In the genomic region with DNA sequence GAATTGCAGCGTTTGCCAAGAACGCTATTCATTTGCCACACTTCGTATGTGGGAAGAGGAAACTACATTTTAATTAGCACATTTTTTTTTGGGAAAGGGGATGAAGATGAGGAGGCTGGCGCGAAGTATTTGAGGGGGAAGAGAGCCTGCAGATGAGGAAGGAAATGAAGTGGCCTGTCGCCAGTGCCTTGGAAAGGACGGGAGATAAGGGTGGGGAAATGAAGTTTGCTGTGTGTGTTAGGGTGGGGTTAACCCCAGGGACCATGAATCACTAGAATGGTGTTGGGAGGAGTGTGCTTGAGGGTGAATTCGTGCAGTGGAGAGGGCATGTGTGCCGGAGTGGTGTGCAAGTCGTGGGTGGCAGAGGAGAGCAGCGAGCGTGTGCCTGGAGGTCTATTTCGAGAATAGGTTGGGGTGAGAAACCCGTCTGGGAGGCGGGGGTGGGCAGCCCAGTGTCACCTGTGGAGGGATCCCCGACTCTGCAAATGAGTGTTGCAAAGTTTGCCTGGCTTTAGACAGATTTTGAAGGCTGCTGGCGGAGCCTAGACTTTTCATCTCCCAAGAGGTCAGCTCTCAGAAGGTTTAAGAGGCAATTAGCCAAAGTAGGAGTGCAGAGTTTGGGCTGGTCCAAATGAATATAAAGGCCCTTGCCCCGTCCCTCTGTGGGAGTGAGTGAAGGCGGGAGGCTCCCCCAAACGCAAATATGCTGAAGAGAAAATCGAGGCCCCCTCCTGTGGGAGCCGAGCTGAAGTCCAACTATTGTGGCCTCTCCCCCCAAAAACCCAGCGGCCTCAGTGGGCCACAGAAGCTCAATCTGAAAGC, we compare ENCODE assay signal across 8 mouse cellular contexts. TPM values are rescaled to one million over a fixed set of nuclear protein-coding genes. Genes with fewer than 3 reads are reported as not detected.
DNase-seq lines count a peak whose midpoint lies in the region; ATAC-seq and TF ChIP-seq lines count a peak whose summit lies in the region.

No protein-coding gene starts in this region.

- no peak for ATAC-seq in embryonic facial prominence, embryonic 15.5 days (ENCODE audit: insufficient number of reproducible peaks, low FRiP score, low TSS enrichment, low read depth)
- no peak for ATAC-seq in heart, embryonic 12.5 days (ENCODE audit: insufficient number of reproducible peaks, low FRiP score)
- 0 out of 2 replicates have a peak, but pooled peaks have one; percentile 26 for ATAC-seq in monocyte, adult 5-6 weeks (replicated peaks; ENCODE audit: insufficient number of reproducible peaks, low FRiP score, low TSS enrichment, poor library complexity, severe bottlenecking)
- ATAC-seq in stomach, embryonic 14.5 days (ENCODE audit: insufficient number of reproducible peaks, insufficient read depth, low FRiP score, low read depth): no peak; the same call in 1 of the 2 replicates

- TF ChIP-seq CTCF in liver, adult 2 months (IDR thresholded peaks at IDR 0.05; ENCODE audit: low read depth, low read length): no peak

- no peaks in the 10 kb centered on the region for H3K27me3 ChIP-seq in embryonic facial prominence, embryonic 15.5 days
- no peaks in the 10 kb centered on the region for H3K27me3 ChIP-seq in heart, embryonic 12.5 days (replicated peaks)
- H3K27me3 ChIP-seq in liver, adult 2 months (ENCODE audit: control insufficient read depth, insufficient read depth, low read length): peaks cover 5% of the 10 kb centered on the region; the same call in 1 of the 2 replicates
- no peaks in the 10 kb centered on the region for H3K27me3 ChIP-seq in stomach, embryonic 14.5 days (ENCODE audit: control insufficient read depth, insufficient read depth, low read length)

- peaks cover 4% of the 10 kb centered on the region; the same call in 1 of the 2 replicates for H3K79me2 ChIP-seq in liver, adult 2 months (ENCODE audit: control insufficient read depth, insufficient read depth, low read length)

- peak overlapping the region; percentile 76 for H3K4me2 ChIP-seq in embryonic facial prominence, embryonic 15.5 days (replicated peaks)
- H3K4me2 ChIP-seq in heart, embryonic 12.5 days: peak overlapping the region; percentile 82
- peak overlapping the region; percentile 76 for H3K4me2 ChIP-seq in stomach, embryonic 14.5 days (replicated peaks; ENCODE audit: low read depth, low read length)

- H3K9me3 ChIP-seq in embryonic facial prominence, embryonic 15.5 days (replicated peaks): no peaks in the 10 kb centered on the region
- H3K9me3 ChIP-seq in heart, embryonic 12.5 days (replicated peaks): no peaks in the 10 kb centered on the region
- no peaks in the 10 kb centered on the region for H3K9me3 ChIP-seq in stomach, embryonic 14.5 days (ENCODE audit: control insufficient read depth, low read depth, low read length)

- H3K36me3 ChIP-seq in embryonic facial prominence, embryonic 15.5 days: no peaks in the 10 kb centered on the region
- no peaks in the 10 kb centered on the region for H3K36me3 ChIP-seq in heart, embryonic 12.5 days
- H3K36me3 ChIP-seq in liver, adult 2 months (ENCODE audit: control insufficient read depth, insufficient read depth, low read length): no peaks in the 10 kb centered on the region
- H3K36me3 ChIP-seq in stomach, embryonic 14.5 days (ENCODE audit: control insufficient read depth, insufficient read depth, low read length): no peaks in the 10 kb centered on the region

- no peak for TF ChIP-seq POLR2A in liver, adult 2 months (IDR thresholded peaks at IDR 0.05; ENCODE audit: extremely low read depth, insufficient read depth, low read length)

- peak overlapping the region; percentile 94 for H3K27ac ChIP-seq in embryonic facial prominence, embryonic 15.5 days (replicated peaks)
- H3K27ac ChIP-seq in heart, embryonic 12.5 days (ENCODE audit: poor library complexity, severe bottlenecking): peak overlapping the region; percentile 97
- H3K27ac ChIP-seq in liver, adult 2 months (replicated peaks; ENCODE audit: insufficient read depth, low read depth, low read length): peak overlapping the region; percentile 79
- H3K27ac ChIP-seq in stomach, embryonic 14.5 days (ENCODE audit: low read length): peak overlapping the region; percentile 94

- WGBS in embryonic facial prominence, embryonic 15.5 days: 2% methylated on average over 23 of the region's 23 CpGs
- 1% methylated on average over 23 of the region's 23 CpGs for WGBS in heart, embryonic 12.5 days
- whole genome bisulfite sequencing in liver, adult 2 months: 3% methylated on average over 23 of the region's 23 CpGs
- WGBS in stomach, embryonic 14.5 days: 5% methylated on average over 23 of the region's 23 CpGs

- DNase-seq in urinary bladder, adult 18-20 months (ENCODE audit: low spot score in 2 of 2): peak; percentile 59 to 63
- DNase-seq in urinary bladder, postnatal 10 days (ENCODE audit: low spot score): no peak
- DNase-seq in kidney, postnatal 10 days: peak; percentile 66
- peak; percentile 59 for DNase-seq in liver, adult 2 months (ENCODE audit: extremely low read depth, low read depth, low spot score)

- peak overlapping the region; percentile 39 for H3K9ac ChIP-seq in embryonic facial prominence, embryonic 15.5 days
- peak overlapping the region; percentile 84 for H3K9ac ChIP-seq in heart, embryonic 12.5 days
- H3K9ac ChIP-seq in liver, adult 2 months (ENCODE audit: low read depth, low read length): peak overlapping the region; percentile 77
- peak overlapping the region; percentile 60 for H3K9ac ChIP-seq in stomach, embryonic 14.5 days (replicated peaks; ENCODE audit: low read depth, low read length)

- peak overlapping the region; percentile 96 for H3K4me3 ChIP-seq in embryonic facial prominence, embryonic 15.5 days (replicated peaks)
- H3K4me3 ChIP-seq in heart, embryonic 12.5 days: peak overlapping the region; percentile 96
- peak overlapping the region; percentile 71 for H3K4me3 ChIP-seq in liver, adult 2 months (ENCODE audit: insufficient read depth, low read depth, low read length)
- H3K4me3 ChIP-seq in stomach, embryonic 14.5 days (ENCODE audit: low read depth, low read length): peak overlapping the region; percentile 53

- peaks cover 44% of the 10 kb centered on the region for H3K4me1 ChIP-seq in embryonic facial prominence, embryonic 15.5 days
- H3K4me1 ChIP-seq in heart, embryonic 12.5 days (replicated peaks): peaks cover 11% of the 10 kb centered on the region
- H3K4me1 ChIP-seq in liver, adult 2 months (ENCODE audit: control insufficient read depth, insufficient read depth, low read length): 0 out of 2 replicates have a peak, but pooled peaks cover 2% of the 10 kb centered on the region
- peaks cover 27% of the 10 kb centered on the region for H3K4me1 ChIP-seq in stomach, embryonic 14.5 days (ENCODE audit: control insufficient read depth, insufficient read depth, low read length)

RNA-seq across cellular contexts. Expression of a gene that starts 1.2 kb away (rescaled TPM):
- polyA plus RNA-seq in embryonic facial prominence, embryonic 15.5 days (2015; fragmentation: Nextera tagmentation; extraction: Ambion mirVana): 73.1 and 79.4 TPM in 2 replicates
- 154 and 157 TPM in 2 replicates for polyA plus RNA-seq in heart, embryonic 12.5 days (2016; fragmentation: Nextera tagmentation; extraction: Ambion mirVana)
- 10.9 and 12.1 TPM in 2 replicates for total RNA-seq in liver, adult 2 months (2014; rRNA removed)
- polyA plus RNA-seq in liver, adult 2 months (2012; rRNA removed): 4.0 and 4.3 TPM in 2 replicates
- 301 to 321 TPM (median 307 TPM) in 3 replicates for total RNA-seq in monocyte, adult 5-6 weeks (2017)
- polyA plus RNA-seq in stomach, embryonic 14.5 days (2014; fragmentation: Nextera tagmentation; extraction: Ambion mirVana): 85.5 and 93.2 TPM in 2 replicates

Comparison
In these comparisons a context has a peak if more than half of its experiments do, and no peak if none do; other contexts are left out.
1. RNA of a gene that starts 1.2 kb away (polyA plus RNA-seq): 154 to 157 TPM in heart, embryonic 12.5 days, 85.5 to 93.2 TPM in stomach, embryonic 14.5 days and 73.1 to 79.4 TPM in embryonic facial prominence, embryonic 15.5 days; 4.0 to 4.3 TPM in liver, adult 2 months; every median in the first group is over 10 times any median in the second.
2. Peak in every context shown above with its lines, with median percentiles within 50 percentile points of each other: H3K27ac ChIP-seq, H3K4me2 ChIP-seq, H3K4me3 ChIP-seq and H3K9ac ChIP-seq.